Mouse (Mus musculus) urinary bladder, adult 2 months (tissue): Measurements from ENCODE around the gene Plekhs1. TPM values are rescaled to one million over a fixed set of nuclear protein-coding genes. Genes with fewer than 3 reads are reported as not detected.

Experiments
- DNase-seq: peaks from one replicate; pipeline ENCODE4 v3.0.0; 2022; ENCODE audit warnings: low spot score
- polyA plus RNA-seq: library from polyadenylated mRNA; depleted of rRNA; stranded (reverse); fragments of >200 nt; gene quantifications from 2 replicates; pipeline ENCODE4 v1.2.3, GENCODE M21; 2012; rRNA removed

The Plekhs1 gene
- 1.1 and 1.4 TPM in 2 replicates for polyA plus RNA-seq

GRCm38 (mm10) chr19:56461522-56462101, at the start of gene Plekhs1:
Plekhs1 (plus strand) TSS chr19:56461640.
- DNase-seq: no peak

DNA sequence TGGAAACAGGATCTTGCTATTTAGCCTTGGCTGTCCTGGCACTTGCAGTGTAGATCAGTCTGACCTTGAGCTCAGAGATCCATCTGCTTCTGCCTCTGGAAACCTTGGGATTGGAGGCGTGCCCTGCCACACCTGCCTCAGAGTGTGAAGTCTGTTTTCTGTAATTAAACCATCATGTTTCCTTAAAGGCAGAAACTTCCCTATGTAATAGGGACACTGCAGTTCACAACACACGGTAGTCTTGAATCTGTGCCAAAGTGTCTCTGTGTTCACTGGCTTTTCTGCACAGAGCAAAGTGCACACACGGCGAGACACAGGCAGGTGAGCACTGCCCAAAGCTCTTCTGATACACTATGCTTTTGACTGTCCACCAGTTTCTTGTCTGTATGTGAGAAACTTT, 43.0 kb upstream of the Plekhs1 start:
- no peak for DNase-seq

DNA sequence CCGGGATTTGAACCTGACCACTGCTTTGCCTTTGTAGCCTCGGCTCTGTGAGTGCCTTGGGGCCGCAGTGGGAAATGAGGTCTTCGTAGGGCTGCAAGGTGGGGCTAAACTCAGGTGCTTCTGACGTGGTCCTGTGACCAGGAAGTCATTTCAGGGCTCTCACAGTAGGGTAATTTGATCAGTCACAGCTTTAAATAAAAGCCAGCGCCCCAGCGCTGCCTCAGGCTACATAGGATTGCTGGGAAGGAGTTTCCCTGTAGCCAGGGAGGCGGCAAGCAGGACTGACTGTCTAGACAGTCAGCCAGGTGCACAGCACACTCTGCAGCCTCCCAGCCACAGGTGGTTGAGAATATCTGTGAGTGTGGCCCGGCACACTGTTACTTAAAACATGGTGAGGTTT, 42.0 kb upstream of the Plekhs1 start:
- no peak for DNase-seq

DNA sequence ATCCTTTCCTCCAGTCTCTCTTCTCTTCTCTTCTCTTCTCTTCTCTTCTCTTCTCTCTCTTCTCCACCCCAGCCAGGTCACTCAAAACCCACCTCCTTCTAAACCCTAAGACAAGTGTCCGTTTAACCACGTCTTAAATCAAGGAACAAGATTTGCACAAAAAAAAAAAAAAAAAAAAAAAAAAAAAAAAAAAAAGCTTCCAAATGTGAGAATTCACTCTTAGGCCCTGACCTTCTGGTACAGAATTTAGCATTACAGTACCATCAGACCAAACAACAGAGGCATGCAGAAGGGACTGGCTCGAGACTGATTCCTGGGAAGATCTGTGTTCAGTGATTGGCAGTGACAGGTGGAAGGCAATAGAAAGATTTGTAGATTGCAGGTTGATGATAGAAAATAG, 41.1 kb upstream of the Plekhs1 start:
- DNase-seq: no peak

- DNase-seq: peak; percentile 73
Measured at GRCm38 (mm10) chr19:56422476-56423338, 38.7 kb upstream of the Plekhs1 start.

DNA sequence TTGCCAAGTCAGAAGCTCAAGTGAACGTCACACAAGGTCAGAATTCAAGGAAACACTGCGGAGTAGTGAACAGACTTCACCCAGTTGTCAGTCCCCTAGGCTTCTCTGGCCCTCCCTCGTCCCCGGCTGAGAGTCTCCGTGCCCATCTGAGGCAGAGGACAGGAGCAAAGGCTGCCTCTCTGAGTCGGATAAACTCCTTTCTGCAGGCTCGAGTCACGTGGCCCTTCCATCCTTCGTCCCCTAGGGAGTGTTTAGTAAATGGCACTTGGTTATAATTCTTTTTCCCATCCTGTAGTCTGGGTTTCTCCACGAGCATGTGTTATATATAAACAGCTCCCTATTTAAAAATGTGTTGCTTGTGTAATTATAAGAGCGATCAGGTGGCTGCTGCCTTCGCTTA, 38.1 kb upstream of the Plekhs1 start:
- DNase-seq: no peak

- DNase-seq: no peak
Measured at GRCm38 (mm10) chr19:56424606-56425395, 36.6 kb upstream of the Plekhs1 start.

- no peak for DNase-seq
Measured at GRCm38 (mm10) chr19:56425492-56425891, 35.9 kb upstream of the Plekhs1 start.

DNA sequence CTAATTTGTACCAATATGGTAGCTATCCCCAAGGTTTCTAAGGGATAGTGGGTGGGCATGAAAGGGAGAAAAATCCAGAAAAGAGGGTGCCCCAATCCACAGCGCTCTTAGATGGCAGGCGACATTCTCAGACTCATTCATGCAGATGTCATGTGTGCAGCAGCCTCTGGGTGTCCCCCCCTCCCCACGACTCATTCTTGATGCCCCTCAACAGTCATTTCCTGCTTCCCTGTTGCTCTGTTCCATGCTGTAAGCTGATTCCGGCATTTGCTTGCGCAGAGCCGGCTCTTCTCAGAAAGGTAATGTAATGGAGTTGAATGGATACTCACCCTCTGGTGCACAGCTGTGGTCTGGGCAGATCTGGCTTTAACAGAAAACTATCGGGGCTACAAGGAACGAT, 31.1 kb upstream of the Plekhs1 start:
- no peak for DNase-seq

DNA sequence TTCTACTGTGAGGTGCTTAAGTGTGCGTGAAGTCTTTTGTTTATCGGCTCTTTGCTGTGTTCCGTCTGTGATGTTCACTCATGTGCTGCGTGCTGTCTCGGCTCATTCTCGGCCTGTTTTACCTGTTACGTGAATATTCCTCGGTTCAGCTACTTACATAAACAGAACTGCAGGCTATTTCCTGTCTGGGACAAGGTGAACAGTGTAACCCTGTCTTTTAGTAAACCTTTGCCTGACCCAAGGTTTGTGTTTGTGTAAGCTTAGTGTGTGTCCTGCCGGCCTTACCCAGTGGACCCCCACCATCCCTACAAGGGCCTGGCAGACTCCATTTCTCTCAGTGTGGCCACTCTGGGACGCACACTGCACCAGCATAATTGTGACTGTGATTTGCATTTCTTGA, 28.7 kb upstream of the Plekhs1 start:
- DNase-seq: no peak

DNA sequence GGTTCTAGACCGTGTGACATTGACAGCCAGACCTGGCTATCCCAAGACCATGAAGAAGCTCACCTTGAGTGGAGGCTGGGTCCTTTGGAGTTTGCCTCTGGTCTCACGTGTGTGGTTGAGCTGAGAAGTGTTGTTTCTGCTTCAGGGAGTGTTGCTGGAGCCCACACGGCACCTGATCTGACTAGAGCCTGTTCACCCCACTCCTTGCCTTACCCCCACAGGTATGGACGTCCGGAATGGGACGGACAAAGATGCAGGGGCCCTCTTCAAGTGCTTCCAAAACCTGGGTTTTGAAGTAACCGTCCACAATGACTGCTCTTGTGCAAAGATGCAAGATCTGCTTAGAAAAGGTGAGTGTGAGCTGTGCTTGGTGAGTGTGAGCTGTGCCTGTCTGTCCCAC, 27.9 kb upstream of the Plekhs1 start:
- DNase-seq: no peak

GRCm38 (mm10) chr19:56436380-56436779, 25.1 kb upstream of the Plekhs1 start:
- DNase-seq: no peak

DNA sequence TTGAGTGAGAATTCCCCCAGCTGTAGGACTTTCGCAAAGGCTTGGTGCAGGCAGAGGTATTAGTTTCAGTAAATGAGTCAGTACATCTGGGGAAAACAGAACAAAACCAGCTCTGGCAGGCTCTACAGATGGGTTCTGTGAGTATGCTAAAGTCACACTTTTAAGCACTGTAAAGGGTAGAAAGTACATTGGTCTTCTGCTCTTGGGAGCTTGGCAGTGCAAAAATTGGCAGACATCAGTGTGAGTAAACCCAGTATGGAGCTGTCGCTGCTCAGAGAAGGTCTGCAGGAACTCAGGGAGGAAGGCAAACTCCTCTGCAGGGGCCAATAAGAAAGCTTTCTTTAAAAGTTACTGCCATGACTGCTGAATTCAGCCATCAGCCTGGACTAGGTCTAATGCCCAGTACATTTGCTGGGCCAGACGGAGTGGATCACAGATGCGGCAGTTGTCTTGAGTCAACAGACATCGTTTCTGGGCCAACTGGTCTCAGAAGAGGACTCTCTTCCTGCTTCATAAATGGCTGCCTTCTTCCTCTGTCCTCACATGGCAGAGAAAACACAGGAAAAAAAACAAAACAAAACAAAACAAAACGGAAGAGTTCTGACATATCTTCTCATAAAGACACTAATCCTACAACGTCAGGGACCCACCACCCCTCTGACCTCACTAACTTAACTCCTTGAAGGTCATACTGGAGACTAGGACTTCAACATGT, 22.9 kb upstream of the Plekhs1 start:
- no peak for DNase-seq

- no peak for DNase-seq
Measured at GRCm38 (mm10) chr19:56439072-56439434, 22.4 kb upstream of the Plekhs1 start.

GRCm38 (mm10) chr19:56443445-56443844, 18.0 kb upstream of the Plekhs1 start:
- no peak for DNase-seq

GRCm38 (mm10) chr19:56448784-56449183, 12.7 kb upstream of the Plekhs1 start:
- DNase-seq: no peak

DNA sequence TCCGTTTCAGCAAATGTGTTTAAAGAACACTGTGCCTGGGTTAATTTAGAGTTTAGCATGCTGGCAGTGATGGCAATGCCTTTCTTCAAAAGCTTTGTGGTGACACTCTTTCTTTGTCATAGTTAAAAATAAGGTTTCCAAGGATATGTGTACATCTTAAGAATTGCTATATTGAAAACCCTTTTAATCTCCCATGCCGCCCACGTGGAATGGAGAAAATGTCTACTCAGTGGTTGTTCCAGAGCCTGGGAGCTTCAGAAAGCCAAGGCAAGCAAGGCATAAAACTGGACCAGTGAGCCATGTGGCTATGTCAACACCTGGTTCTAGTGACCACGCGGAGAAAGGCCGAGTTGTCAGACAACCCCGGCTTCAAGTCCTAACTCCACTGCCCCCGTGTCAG, 11.9 kb upstream of the Plekhs1 start:
- no peak for DNase-seq

DNA sequence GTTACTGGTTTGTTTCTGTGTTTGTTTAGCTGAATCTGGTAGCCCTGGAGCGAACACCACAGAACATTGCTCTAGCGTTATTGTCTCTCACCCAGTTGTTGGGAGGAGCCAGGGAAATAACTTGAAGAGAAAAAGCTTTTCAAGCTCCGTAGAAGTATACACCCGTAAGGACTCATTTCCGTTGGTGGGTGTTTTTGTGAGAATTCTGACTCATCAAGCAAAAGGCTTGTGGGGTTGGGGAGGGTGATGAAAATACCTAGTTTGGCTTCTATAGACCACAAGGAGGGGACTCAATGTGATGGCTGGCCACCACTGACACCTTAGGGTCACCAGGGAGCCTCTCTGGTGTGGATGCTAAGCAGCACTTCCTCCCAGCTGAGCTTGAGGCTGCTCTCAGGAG, 10.5 kb upstream of the Plekhs1 start:
- no peak for DNase-seq

- DNase-seq: no peak
Measured at GRCm38 (mm10) chr19:56451867-56452266, 9.6 kb upstream of the Plekhs1 start.

- no peak for DNase-seq
Measured at GRCm38 (mm10) chr19:56452421-56452820, 9.0 kb upstream of the Plekhs1 start.

DNA sequence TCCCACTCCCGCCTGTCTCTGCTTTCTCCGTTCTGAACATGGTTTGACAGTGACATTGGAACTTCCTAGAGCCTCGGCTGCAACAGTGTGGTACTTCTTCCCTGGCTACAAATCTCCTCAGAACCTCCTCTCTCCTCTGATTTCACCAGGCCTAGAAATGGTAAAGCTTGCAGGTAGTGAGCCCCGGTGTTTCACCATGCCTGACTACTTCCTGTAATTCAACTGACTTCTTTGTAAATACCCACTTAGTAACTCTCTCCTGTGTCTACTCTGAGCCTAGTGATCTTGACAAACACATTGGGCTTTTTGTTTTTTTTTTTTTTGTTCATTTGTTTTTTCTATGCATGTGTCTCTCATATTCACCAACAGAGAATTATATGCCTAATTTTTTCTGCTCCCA, 6.6 kb upstream of the Plekhs1 start:
- DNase-seq: no peak

GRCm38 (mm10) chr19:56455369-56455768, 6.1 kb upstream of the Plekhs1 start:
- no peak for DNase-seq
